Mouse (Mus musculus): ENCODE results near the gene Rbm39. TPM values are rescaled to one million over a fixed set of nuclear protein-coding genes. Genes with fewer than 3 reads are reported as not detected.

The Rbm39 gene
- total RNA-seq, 2 experiments from 2014 or later: 279 to 290 TPM

DNA sequence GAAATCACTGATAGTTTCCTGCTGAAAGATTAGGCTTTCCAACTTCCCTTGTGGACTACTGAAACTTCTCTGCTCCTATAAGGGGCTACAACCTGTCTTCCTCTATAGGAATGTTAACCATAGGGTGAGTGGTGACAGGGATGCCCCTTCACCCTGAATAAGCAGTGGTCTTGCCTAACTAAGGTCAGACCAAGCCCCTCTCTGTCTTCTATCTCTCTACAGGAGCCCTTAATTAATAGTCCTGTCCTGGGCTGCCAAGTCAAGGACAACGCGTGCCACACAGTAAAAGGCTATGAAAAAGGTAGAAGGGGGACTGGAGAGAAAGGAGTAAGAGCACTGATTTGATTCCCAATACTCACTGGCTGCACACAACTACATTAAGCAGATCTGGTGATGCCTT lies 1.6 kb upstream of the Rbm39 start:
- DNase-seq (ENCODE audit: low spot score in 2 of 2): no peak
- intact Hi-C loops (cut with DNase I): no loop called here

DNA sequence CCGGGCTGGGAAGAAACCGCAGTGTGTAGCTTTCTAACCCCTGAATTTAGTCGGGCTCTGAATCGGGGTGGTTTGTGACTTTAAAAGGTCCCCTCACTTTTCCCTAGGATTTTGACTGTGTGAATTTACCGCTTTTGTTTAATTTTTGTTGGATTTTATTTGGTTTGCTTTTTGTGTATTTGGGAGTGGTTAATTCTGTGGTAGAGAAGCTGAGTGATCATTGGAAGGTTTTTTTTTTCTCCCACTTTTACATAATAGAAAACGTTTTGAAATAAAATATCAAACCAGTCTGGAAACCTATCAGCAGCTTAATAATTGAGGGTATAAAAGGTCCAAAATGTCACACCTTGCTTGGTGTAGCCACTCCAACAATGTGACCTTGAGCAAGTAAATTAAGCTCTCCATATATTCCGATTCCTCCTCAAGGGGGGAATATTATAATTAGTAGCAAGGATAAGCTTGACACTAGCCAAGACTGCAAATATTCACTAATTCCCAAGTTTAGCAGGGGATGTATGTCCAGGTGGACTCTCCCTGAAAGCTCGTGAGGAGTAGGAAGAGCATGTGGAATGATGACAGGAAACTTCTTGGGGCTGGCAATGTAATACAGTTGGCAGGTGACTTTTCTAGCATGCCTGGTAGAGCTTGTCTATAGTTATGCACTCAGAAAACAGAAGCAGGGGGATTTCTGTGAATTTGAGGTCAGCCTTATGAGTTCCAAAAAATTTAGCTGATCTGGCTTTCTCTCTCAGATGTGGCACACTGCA lies 969 bp upstream of the Rbm39 start:
- peak in 1 of 2 experiments; percentile 37 for DNase-seq (ENCODE audit: low spot score in 2 of 2)
- intact Hi-C loops (cut with DNase I): no loop called here

DNA sequence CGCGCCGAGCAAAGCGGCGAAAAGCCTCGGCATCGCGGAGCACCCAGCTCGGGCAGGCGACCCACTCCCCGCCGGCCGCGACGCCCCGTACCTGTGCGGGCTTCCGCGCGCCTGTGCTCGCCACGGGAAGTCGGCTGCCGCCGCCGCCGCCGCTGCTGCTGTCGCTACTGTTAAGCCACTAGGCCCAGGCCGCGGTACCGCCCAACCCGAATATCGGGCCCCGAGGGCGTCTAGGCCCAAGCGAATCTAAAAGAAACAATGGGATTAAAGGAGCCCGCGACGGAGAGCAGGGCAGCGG lies 293 bp downstream of the Rbm39 start:
- intact Hi-C loops (cut with DNase I): loop anchor here (5.0 kb wide), 1 partner anchor 98 kb away; no protein-coding TSS in a partner anchor
- DNase-seq (ENCODE audit: low spot score in 2 of 2): no peak

DNA sequence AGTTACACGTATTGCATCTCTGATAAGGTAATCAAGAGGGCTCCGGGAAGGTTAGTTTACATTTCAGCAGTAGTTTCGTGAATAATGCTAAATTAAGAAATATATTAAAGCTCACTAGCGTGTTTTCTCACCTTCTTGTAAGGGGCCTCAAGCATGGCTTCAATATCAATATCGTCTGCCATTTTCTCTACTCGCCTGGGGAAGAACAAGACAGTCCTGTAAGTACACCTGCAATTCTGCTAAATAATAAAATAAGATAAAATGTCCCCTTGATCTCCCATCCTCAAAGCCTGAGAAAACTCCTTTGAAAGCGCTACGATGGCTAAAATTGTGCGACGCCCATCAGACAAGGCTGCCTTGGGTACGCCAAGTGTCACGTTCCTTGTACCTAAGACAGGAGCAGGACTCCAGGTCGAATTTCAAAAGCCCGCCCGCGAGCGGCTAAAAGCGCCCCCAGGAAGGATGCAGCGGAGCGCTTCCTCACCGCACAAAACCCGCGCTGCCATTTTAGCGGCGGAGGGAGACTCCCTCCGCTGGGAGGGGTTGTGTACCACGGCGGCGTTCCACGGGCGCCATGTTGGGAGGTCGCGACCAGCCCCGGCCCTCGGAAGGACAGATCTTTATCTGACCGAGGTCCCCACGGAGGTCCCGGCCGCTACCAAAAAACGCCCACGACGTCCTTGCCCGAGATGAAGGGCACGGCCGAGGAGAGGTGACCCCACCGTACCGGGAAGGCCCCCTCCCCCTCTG lies 817 bp downstream of the Rbm39 start:
- DNase-seq (ENCODE audit: low spot score in 2 of 2): peak; percentile 72 to 80

DNA sequence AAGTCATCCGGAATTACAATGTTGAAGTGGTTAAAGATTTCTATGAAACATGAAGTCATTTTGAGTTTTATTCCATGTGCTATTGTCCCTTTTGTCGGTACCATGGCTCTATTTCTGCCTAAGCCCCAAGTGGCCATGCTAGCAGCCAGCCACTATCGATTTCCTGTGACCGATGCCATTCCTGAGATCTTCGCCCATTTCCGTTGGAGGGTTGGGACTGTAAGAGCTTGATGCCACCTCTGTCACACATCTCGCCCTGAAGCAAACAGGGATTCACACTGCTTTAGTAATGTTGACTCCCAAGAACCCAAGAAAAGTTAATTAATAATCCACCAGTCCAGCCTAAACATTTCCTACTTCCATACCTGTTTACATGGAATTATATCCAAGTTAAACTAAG lies 2.4 kb downstream of the Rbm39 start:
- no peak for DNase-seq (ENCODE audit: low spot score in 2 of 2)
- intact Hi-C loops (cut with DNase I): loop anchor here (5.0 kb wide), 1 partner anchor 100 kb away; no protein-coding TSS in a partner anchor

More for the DNA sequence above, 817 bp downstream of the Rbm39 start:
- intact Hi-C loops (cut with DNase I): loop anchor here (5.0 kb wide), 1 partner anchor 98 kb away; no protein-coding TSS in a partner anchor

DNA sequence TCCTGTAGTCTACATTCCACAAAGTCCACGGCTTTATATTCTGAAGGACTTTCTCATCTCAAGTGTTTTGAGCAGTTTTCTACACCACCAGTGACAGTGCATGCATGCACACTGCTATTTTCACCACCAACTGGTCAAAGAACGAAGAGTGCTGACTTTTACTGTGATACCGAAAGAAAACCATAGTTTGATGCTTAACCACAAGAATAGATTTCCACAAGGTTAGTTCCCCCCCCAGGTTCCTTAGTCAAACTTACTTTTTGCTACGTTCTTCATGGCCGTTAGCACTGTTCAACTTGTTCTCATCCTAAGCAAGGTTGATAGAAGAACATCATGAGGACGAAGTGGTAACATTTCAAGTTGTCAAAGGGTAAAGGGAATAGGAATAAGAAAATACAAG lies 3.0 kb downstream of the Rbm39 start:
- intact Hi-C loops (cut with DNase I): loop anchor here (5.0 kb wide), 1 partner anchor 100 kb away; no protein-coding TSS in a partner anchor
- no peak for DNase-seq (ENCODE audit: low spot score in 2 of 2)

DNA sequence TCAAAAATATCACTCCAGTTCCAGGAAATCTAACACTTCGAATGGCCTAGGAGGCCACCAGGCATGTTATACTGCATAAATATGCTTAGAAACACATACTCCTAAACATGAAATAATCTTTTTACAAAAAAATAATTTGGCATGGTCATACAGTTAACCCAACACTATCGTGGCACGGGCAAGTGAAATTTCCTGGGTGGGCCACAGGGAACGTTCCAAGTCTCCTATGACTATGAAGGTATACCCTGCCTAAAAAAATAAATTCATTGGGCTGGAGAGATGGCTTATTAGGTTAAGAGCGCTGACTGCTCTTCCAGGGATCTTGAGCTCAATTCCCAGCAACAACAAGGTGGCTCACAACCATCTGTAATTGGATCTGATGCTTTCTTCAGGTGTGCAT lies 13.5 kb downstream of the Rbm39 start:
- intact Hi-C loops (cut with DNase I): no loop called here

DNA sequence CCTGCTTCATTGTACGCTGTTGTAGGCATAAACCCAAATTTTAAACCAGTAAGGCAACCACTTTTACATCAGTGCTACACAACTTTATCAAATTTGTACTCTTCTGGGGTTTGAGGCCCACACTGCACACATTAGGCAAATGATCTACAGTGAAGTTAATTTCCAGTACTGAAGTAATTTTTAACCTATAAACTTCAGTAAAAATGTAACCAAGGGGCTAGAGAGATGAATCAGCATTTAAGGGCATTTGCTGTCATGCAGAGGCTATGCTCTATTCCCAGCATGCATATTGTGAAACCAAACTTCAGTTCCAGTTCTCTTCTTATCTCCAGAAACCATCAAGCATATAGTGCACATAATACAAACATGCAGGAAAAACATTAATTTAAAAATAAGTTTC lies 14.6 kb downstream of the Rbm39 start:
- intact Hi-C loops (cut with DNase I): no loop called here
- no peak for DNase-seq (ENCODE audit: low spot score in 2 of 2)

More for the DNA sequence above, 13.5 kb downstream of the Rbm39 start:
- no peak for DNase-seq (ENCODE audit: low spot score in 2 of 2)

DNA sequence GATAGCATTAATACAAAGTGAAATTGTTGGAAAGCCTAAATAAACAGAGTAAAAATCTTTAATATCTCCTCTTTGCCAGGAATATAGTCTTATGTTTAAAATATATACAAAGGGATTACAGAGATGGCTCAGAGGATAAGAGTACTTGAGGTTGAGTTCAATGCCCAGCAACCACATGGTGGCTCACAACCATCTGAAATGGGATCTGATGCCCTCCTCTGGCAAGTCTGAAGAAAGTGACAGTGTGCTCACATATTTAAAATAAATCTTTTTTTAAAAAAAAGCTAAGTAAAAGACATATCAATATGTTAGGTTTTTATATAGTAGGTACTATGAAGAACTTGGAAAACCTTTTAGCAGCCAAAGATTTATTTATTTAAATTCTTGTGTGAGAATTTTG lies 28.5 kb downstream of the Rbm39 start:
- DNase-seq (ENCODE audit: low spot score in 2 of 2): no peak
- intact Hi-C loops (cut with DNase I): no loop called here

DNA sequence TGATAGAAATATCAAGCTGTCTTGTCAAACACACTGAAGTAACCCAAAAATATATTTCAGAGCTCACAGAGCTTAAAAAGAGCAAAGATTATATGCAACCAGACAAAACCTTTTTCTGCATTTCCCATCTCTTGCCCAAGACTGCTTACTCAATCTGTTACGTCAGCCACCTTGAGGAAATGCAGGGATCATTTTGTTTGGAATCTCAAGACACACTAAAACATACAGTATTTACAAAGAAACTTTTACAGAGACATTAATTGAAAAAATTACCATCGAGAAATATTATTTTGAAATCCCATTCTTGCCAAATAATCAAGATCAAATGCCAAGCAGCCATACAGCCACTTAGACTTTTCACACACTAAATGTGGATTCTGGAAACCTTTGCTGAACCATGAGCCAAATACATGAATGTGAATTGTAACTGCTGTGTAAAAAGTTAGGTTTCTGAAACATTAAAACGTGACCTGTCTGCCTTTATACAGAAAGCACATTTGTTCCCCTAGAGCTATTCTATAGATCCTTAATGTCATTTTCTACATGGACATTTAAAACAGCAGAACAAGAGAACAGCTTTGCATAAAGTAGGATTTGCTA lies 32.6 kb downstream of the Rbm39 start:
- intact Hi-C loops (cut with DNase I): no loop called here
- no peak for DNase-seq (ENCODE audit: low spot score in 2 of 2)

DNA sequence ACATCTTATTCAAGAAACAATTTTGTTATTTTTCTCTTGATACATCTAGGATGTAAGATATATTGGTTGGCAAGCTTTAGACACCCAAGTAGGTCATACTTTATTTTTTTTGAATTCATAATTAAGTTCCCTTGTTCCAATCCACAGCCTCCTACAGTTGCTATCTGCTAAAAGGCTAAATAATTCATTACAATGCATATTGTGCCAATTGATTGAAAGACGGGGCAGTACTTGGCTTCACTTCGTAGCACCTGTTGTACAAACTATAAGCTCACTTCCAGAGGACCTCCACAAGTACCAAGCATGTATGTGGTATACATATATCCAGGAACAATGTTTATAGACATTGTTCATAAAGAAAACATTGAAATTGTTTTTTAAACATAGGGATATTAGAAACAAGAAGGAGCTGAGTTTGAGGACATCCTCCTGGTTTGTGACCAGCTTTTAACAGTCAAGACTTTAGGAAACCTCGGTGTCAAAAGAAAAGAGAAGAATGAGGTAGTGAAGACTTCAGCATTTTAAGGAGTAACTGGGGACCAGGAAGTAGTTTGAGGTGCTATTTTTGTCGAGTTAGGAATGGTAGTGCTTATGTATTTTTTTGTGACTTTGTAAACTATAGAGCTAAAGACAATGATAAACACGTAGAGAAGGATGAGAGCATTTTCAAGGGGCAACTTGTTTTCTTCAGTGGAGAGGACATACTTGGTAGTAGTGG lies 33.6 kb downstream of the Rbm39 start:
- DNase-seq (ENCODE audit: low spot score in 2 of 2): no peak
- intact Hi-C loops (cut with DNase I): no loop called here

DNA sequence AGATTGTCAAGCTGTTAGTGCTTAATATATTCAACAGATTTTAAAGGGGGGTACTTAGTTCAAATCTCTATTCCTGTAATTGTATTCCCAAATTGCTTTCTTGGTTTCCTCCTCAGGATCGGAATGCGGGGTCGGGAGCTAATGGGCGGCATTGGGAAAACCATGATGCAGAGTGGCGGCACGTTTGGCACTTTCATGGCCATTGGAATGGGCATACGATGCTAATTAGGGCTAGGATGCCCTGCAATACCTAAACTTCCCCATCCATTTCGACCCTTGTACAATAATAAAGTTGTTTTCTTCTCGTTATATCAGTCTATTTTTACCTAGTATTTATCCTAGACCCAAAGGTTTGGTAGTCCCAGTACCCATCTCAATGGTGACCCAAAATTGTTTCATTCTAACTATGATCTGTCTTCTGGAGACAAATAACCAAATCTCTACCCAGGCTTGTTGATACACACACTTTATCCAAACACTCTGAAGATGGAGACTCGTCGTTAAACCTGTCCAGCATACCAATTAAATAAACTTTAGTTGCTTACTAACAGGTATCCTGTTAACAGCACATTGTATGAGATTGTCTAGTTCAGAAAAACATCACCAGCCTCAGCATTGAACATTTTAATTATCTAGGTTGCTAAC lies 34.4 kb downstream of the Rbm39 start:
- intact Hi-C loops (cut with DNase I): no loop called here
- DNase-seq (ENCODE audit: low spot score in 2 of 2): no peak

DNA sequence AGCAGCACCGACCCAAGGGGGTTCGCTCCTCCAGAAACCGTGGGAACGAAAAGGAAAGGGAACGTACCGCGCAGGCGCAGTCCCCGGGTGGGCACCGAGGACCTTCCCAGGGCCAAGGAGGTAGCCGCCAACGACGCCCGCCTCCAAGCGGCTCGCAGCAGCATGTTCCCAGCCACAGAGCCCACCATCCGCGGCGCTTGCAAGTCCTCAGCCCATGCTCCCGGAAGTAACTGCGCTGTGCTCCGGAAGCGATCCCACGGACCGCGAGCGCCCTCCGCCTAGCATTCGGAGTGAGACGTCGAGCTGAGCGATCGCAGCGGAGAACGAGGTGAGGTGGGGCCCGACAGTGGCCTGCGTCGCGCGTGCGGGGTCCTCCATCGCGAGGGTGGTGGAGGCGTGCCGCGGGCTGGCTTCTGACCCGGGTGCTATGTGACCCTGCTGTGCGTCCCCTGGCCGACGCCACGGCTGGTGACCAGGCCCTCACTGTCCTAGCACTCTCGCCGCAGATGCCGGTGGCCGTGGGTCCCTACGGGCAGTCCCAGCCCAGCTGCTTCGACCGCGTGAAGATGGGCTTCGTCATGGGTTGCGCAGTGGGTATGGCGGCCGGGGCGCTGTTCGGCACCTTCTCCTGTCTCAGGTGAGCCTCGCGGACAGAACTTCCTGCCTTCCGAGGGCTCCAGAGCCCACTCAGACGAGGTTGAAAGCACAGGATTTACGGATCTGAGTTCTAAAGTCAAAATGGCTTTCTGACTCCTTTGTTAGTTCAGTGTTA lies 35.9 kb downstream of the Rbm39 start, which contains the start of the genes Romo1 and Nfs1:
TSS of gene Romo1 (plus strand) at position 87 of the 772 bp plus-strand sequence.
TSS of gene Nfs1 (minus strand) at position 234 of the 772 bp plus-strand sequence.
- DNase-seq (ENCODE audit: low spot score in 2 of 2): peak; percentile 93 to 96
- intact Hi-C loops (cut with DNase I): loop anchor here (2.0 to 5.0 kb wide), 2 partner anchors 33 to 182 kb away; partner anchors contain the start of genes Cpne1 and Rbm12

DNA sequence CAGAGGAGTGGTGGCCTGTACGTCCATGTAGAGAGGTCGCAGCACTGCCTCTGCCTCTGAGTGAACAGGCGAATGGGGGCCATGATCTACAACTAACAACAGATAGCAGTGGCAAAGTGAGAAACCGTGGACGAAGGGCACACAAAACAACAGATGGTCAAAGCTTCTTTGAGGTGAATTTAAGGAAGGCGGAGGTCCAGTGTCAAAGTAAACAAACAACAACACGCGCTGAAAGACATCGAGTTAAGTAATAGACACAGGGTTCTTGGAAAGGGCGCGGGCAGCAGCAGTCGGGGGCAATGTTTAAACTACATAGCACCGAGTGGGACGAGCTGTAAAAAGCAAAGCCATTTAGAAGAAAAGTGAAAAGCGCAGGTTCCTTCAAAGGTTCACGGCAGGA lies 36.7 kb downstream of the Rbm39 start:
- intact Hi-C loops (cut with DNase I): loop anchor here (2.0 to 5.0 kb wide), 2 partner anchors 33 to 181 kb away; partner anchors contain the start of genes Cpne1 and Rbm12

DNA sequence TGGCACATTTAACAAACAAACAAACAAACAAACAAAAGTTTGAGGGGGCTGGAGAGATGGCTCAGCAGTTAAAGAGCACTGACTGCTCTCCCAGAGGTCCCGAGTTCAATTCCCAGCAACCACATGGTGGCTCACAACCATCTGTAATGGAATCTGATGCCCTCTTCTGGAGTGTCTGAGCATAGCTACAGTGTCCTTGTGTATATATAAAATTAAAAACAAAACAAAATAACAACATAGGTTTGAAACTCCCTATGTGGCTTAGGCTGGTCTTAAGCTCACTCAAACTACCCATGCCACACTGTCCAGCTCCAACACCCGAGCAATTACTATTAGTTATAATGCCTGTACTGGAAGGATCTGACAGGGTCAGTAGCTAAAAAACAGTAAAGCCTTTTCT lies 37.2 kb downstream of the Rbm39 start:
- intact Hi-C loops (cut with DNase I): loop anchor here (2.0 to 5.0 kb wide), 2 partner anchors 32 to 181 kb away; partner anchors contain the start of genes Cpne1 and Rbm12
- no peak for DNase-seq (ENCODE audit: low spot score in 2 of 2)

More for the DNA sequence above, 36.7 kb downstream of the Rbm39 start:
- DNase-seq (ENCODE audit: low spot score in 2 of 2): no peak

DNA sequence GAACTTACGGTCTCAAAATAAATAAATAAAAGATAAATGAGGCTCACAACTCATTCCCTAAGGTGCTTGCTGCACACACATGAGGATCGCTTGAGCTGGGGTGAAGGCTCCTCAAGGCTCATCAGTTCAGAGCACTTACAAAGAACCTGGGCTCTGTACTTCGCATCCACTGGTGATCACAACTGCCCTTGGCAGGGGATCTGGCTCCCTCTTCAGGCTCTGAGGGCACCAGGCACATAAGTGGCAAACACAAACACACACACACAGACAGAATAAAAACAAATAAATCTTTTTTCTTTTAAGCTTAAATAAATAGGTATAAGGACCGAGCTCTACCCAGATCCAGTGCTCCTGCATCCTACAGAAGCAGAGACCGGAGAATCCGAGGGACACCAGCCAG lies 44.3 kb downstream of the Rbm39 start:
- intact Hi-C loops (cut with DNase I): no loop called here
- no peak for DNase-seq (ENCODE audit: low spot score in 2 of 2)

DNA sequence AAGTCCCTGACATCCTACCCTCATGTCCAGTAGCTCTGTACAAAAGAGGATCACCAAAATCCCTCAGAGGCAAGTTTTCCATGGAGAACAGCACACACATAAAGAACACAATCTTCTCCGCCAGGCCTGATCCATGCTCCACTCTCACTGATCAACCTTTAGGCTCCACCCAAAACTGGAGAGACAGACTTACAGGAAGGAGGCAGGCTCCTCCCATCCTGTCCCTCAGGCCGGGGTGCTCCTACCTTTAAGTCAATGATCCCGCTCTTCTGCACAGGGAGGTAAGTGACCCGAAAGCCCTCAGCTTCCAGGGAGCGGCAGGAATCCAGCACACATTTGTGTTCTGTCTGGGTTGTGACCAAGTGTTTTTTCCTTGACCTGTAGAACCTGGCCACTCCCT lies 45.9 kb downstream of the Rbm39 start:
- intact Hi-C loops (cut with DNase I): no loop called here
- DNase-seq (ENCODE audit: low spot score in 2 of 2): no peak

DNA sequence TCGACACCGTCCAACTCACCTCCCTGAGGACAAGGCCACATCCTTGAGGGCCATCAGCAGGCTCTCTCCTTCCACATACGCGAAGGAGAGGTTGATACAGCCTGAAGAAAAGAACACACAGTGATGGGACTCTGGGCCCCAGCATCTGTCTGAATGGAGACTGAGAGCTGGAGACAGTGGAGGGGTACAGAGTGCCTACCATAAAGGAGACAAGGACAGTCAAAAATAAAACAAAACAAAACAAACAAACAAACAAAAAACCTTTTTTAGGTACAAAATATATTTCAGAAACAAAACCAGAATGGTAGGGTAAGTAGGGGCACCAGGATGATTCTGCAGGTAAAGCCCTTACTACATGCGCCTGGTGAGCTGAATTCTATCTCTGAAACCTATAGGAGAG lies 53.0 kb downstream of the Rbm39 start, which contains the start of gene Gm28036:
TSS of gene Gm28036 (minus strand) at position 101 of the 400 bp plus-strand sequence.
- no peak for DNase-seq (ENCODE audit: low spot score in 2 of 2)
- intact Hi-C loops (cut with DNase I): no loop called here
